Mouse (Mus musculus) CH12.LX (cell line): ENCODE results near the gene Ryr3. TPM values are rescaled to one million over a fixed set of nuclear protein-coding genes. Genes with fewer than 3 reads are reported as not detected.

Source experiments
- DNase-seq: peaks from one replicate; pipeline ENCODE4 v3.0.0-alpha.2; 2013; ENCODE audit errors: extremely low read depth
- H3K27ac ChIP-seq: 2 replicates; pipeline ENCODE4 v1.5.1; 2012; ENCODE audit warnings: low read depth, mild to moderate bottlenecking, control low read depth, moderate library complexity; ENCODE audit not compliant: insufficient read depth
- H3K27me3 ChIP-seq: replicated peaks from 2 replicates; pipeline ENCODE3; 2012; ENCODE audit warnings: inconsistent platforms
- H3K36me3 ChIP-seq, 2 experiments: replicated peaks in 1 of 2; 2 replicates each; pipeline versions ENCODE3 to v1.6.1; 2012; ENCODE audit warnings: inconsistent platforms in 1 of 2, low read length in 1 of 2, mild to moderate bottlenecking in 1 of 2, mixed read lengths in 1 of 2, moderate library complexity in 1 of 2; ENCODE audit not compliant: control insufficient read depth in 1 of 2, insufficient read depth in 1 of 2
- H3K4me1 ChIP-seq, 2 experiments: 2 replicates each; pipeline ENCODE4 v1.6.1; 2012; ENCODE audit warnings: inconsistent platforms in 1 of 2, moderate library complexity in 1 of 2; ENCODE audit not compliant: insufficient read depth in 2 of 2, control insufficient read depth in 1 of 2
- H3K4me2 ChIP-seq: 2 replicates; pipeline ENCODE4 v1.6.1; 2012; ENCODE audit warnings: low read depth, mild to moderate bottlenecking, control low read depth; ENCODE audit not compliant: poor library complexity, insufficient read depth, severe bottlenecking
- H3K4me3 ChIP-seq, 3 experiments: fragments of 150-350 bp in 1 of 3; sonication (generic) in 1 of 3; replicated peaks in 1 of 3; 2 replicates each; pipeline versions ENCODE3 to v1.5.1; 2011 to 2012; ENCODE audit warnings: low read depth in 2 of 3, low read length in 2 of 3, mild to moderate bottlenecking in 2 of 3, moderate library complexity in 2 of 3, control low read depth in 1 of 3, improper control_type of control experiment in 1 of 3, inconsistent platforms in 1 of 3, mixed read lengths in 1 of 3; ENCODE audit not compliant: poor library complexity in 1 of 3
- H3K79me2 ChIP-seq: replicated peaks from 2 replicates; pipeline ENCODE4 v1.6.1; 2012; ENCODE audit warnings: mild to moderate bottlenecking, moderate library complexity; ENCODE audit not compliant: control insufficient read depth, poor library complexity, insufficient read depth, severe bottlenecking; ENCODE audit errors: extremely low read depth
- H3K9ac ChIP-seq: 2 replicates; pipeline ENCODE4 v1.6.1; 2012; ENCODE audit warnings: low read depth, mild to moderate bottlenecking, control low read depth, moderate library complexity; ENCODE audit not compliant: insufficient read depth
- H3K9me3 ChIP-seq: replicated peaks from 2 replicates; pipeline ENCODE3; 2012; ENCODE audit warnings: low read length, inconsistent platforms, mixed read lengths
- BHLHE40 ChIP-seq: IDR thresholded peaks from 2 replicates; pipeline ENCODE4 v1.6.1; 2011; ENCODE audit warnings: mild to moderate bottlenecking, low read depth, low read length, improper control_type of control experiment
- CTCF ChIP-seq, 2 experiments: IDR thresholded peaks in 1 of 2; conservative IDR thresholded peaks in 1 of 2; 2 replicates each; pipeline ENCODE4 v1.5.1; 2011 to 2012; ENCODE audit warnings: low read depth in 2 of 2, low read length in 2 of 2, improper control_type of control experiment in 1 of 2, inconsistent platforms in 1 of 2, mild to moderate bottlenecking in 1 of 2, moderate library complexity in 1 of 2
- EP300 ChIP-seq: IDR thresholded peaks from 2 replicates; pipeline ENCODE4 v1.6.1; 2011; ENCODE audit warnings: low read length, improper control_type of control experiment
- ETS1 ChIP-seq: conservative IDR thresholded peaks from 2 replicates; pipeline ENCODE4 v1.6.1; 2012; ENCODE audit warnings: low read depth, mild to moderate bottlenecking, inconsistent platforms, low read length, improper control_type of control experiment, moderate library complexity
- HCFC1 ChIP-seq: IDR thresholded peaks from 2 replicates; pipeline ENCODE4 v1.6.1; 2012; ENCODE audit warnings: low read depth, mild to moderate bottlenecking, inconsistent platforms, low read length, improper control_type of control experiment
- IRF4 ChIP-seq: IDR thresholded peaks from 2 replicates; pipeline ENCODE4 v1.6.1; 2014; ENCODE audit warnings: low read depth, mild to moderate bottlenecking, inconsistent platforms, low read length, improper control_type of control experiment
- MAZ ChIP-seq: IDR thresholded peaks from 2 replicates; pipeline ENCODE4 v1.6.1; 2012; ENCODE audit warnings: low read depth, mild to moderate bottlenecking, inconsistent platforms, low read length, improper control_type of control experiment, moderate library complexity
- MEF2A ChIP-seq: IDR thresholded peaks from 2 replicates; pipeline ENCODE4 v1.6.1; 2014; ENCODE audit warnings: low read depth, mild to moderate bottlenecking, inconsistent platforms, low read length, improper control_type of control experiment, borderline replicate concordance
- MYC ChIP-seq: IDR thresholded peaks from 2 replicates; pipeline ENCODE4 v1.6.1; 2011; ENCODE audit warnings: low read depth, mild to moderate bottlenecking, improper control_type of control experiment, low read length
- NELFE ChIP-seq: IDR thresholded peaks from 2 replicates; pipeline ENCODE4 v1.6.1; 2011; ENCODE audit warnings: low read depth, low read length, improper control_type of control experiment
- RCOR1 ChIP-seq: conservative IDR thresholded peaks from 2 replicates; pipeline ENCODE4 v1.6.1; 2012; ENCODE audit warnings: low read depth, mild to moderate bottlenecking, inconsistent platforms, low read length, improper control_type of control experiment
- USF1 ChIP-seq: IDR thresholded peaks from 2 replicates; pipeline ENCODE4 v1.6.1; 2014; ENCODE audit warnings: low read depth, mild to moderate bottlenecking, inconsistent platforms, low read length, improper control_type of control experiment
- USF2 ChIP-seq: conservative IDR thresholded peaks from 2 replicates; pipeline ENCODE4 v1.6.1; 2011; ENCODE audit warnings: low read depth, low read length, improper control_type of control experiment
- ZKSCAN1 ChIP-seq: IDR thresholded peaks from 2 replicates; pipeline ENCODE4 v1.6.1; 2012; ENCODE audit warnings: low read depth, inconsistent platforms, low read length, improper control_type of control experiment, borderline replicate concordance
- ZMIZ1 ChIP-seq: IDR thresholded peaks from 2 replicates; pipeline ENCODE4 v1.6.1; 2012; ENCODE audit warnings: low read depth, mild to moderate bottlenecking, inconsistent platforms, low read length, improper control_type of control experiment
- ZNF384 ChIP-seq: IDR thresholded peaks from 2 replicates; pipeline ENCODE4 v1.6.1; 2012; ENCODE audit warnings: low read depth, low read length, improper control_type of control experiment, inconsistent platforms
- dilution Hi-C: fragments of 300-500 bp; cut with MboI; formaldehyde crosslinking; loops from 2 replicates; pipeline ENCODE4 v1.14.3; 2020; ENCODE audit warnings: low sequenced_read_pairs; ENCODE audit not compliant: extremely low pct_unique_long_range_greater_than_20kb, extremely low pct_ligation_motif_present
- in situ Hi-C: fragments of 300-500 bp; cut with MboI; formaldehyde crosslinking; loops from 3 replicates; pipeline ENCODE4 v1.14.3; 2019; ENCODE audit warnings: low sequenced_read_pairs, low pct_ligation_motif_present, low pct_unique_long_range_greater_than_20kb, mixed read lengths
- polyA plus RNA-seq: library from polyadenylated mRNA; unstranded; fragments of >175 nt; gene quantifications from 2 replicates; pipeline ENCODE4 v1.2.1, GENCODE M21; 2012; ENCODE audit warnings: low read depth; ENCODE audit not compliant: insufficient read length
- total RNA-seq, 2 experiments: library from RNA; depleted of rRNA; stranded (reverse); fragments of 300-350 nt in 1 of 2; fragments of >200 nt in 1 of 2; gene quantifications; 2 replicates each; pipeline ENCODE4 v1.2.3; 2012 to 2014

The Ryr3 gene
- total and polyA plus RNA-seq, 3 experiments: 0.08 to 0.40 (median 0.16) TPM

GRCm38 (mm10) chr2:112912611-112913010, 304.3 kb downstream of the Ryr3 start:
- in situ Hi-C loops: no loop called here
- Histone ChIP-seq H3K4me3 (no peak overlapping the region), H3K9ac (no peak overlapping the region), H3K9me3 (no peaks in the 10 kb centered on the region), H3K4me1 (peaks cover 4 to 59% of the 10 kb centered on the region in 2 experiments; a peak in 3 of 4 replicates), H3K27ac (no peak overlapping the region), H3K79me2 (no peaks in the 10 kb centered on the region), H3K36me3 (no peaks in the 10 kb centered on the region), H3K27me3 (no peaks in the 10 kb centered on the region), H3K4me2 (no peak overlapping the region)
- no peak for DNase-seq
- no peak for TF ChIP-seq HCFC1
- TF ChIP-seq USF1: no peak
- TF ChIP-seq USF2: no peak
- TF ChIP-seq ZMIZ1: no peak
- no peak for TF ChIP-seq ETS1
- no peak for TF ChIP-seq NELFE
- no peak for TF ChIP-seq MYC
- no peak for TF ChIP-seq ZNF384
- no peak for TF ChIP-seq MAZ
- TF ChIP-seq MEF2A: no peak
- no peak for TF ChIP-seq IRF4
- no peak for TF ChIP-seq CTCF (conservative IDR thresholded peaks at IDR 0.05 in 1 of 2, IDR thresholded peaks at IDR 0.05 in 1 of 2; ENCODE audit: low read depth in 2 of 2, low read length in 2 of 2)
- TF ChIP-seq ZKSCAN1: no peak
- TF ChIP-seq RCOR1: no peak
- dilution Hi-C loops: no loop called here

GRCm38 (mm10) chr2:112910579-112910978, 306.3 kb downstream of the Ryr3 start:
- TF ChIP-seq BHLHE40 (0 out of 2 replicates have a peak, but pooled peaks have one; percentile 9), EP300 (0 out of 2 replicates have a peak, but pooled peaks have one; percentile 25), IRF4 (no peak)
- H3K27me3 ChIP-seq: no peaks in the 10 kb centered on the region
- peaks cover 4 to 60% of the 10 kb centered on the region in 2 experiments; a peak in 3 of 4 replicates for H3K4me1 ChIP-seq
- dilution Hi-C loops (no loop called here), in situ Hi-C loops (no loop called here)
- H3K9me3 ChIP-seq: no peaks in the 10 kb centered on the region
- peak; percentile 24 for DNase-seq
- no peak overlapping the region for H3K9ac ChIP-seq
- H3K4me2 ChIP-seq: peak overlapping the region; percentile 29; the same call in 1 of the 2 replicates
- no peaks in the 10 kb centered on the region for H3K79me2 ChIP-seq
- no peak overlapping the region for H3K27ac ChIP-seq
- H3K4me3 ChIP-seq: no peak overlapping the region
- H3K36me3 ChIP-seq: no peaks in the 10 kb centered on the region
